Mouse (Mus musculus): ENCODE measurements around the gene AW822073. TPM values are rescaled to one million over a fixed set of nuclear protein-coding genes. Genes with fewer than 3 reads are reported as not detected.

Gene AW822073
- polyA plus RNA-seq, 1 experiment from 2014 or later, result not detected

GRCm38 (mm10) chr10:58217366-58217765 lies 7.4 kb downstream of the AW822073 start:
- Histone ChIP-seq H3K4me1 (no peaks in the 10 kb centered on the region), H3K27me3 (replicated peaks) (no peaks in the 10 kb centered on the region), H3K9ac (no peak overlapping the region), H3K4me3 (no peak overlapping the region), H3K36me3 (no peaks in the 10 kb centered on the region), H3K4me2 (no peak overlapping the region), H3K27ac (replicated peaks) (no peak overlapping the region), H3K9me3 (peaks cover 4% of the 10 kb centered on the region)
- ATAC-seq (ENCODE audit: extremely low read depth, insufficient number of reproducible peaks, low FRiP score, low TSS enrichment), result no peak
- whole genome bisulfite sequencing, result 66% methylated on average over 3 of the region's 3 CpGs

GRCm38 (mm10) chr10:58215353-58215752 lies 9.4 kb downstream of the AW822073 start:
- H3K27me3 ChIP-seq (replicated peaks), result no peaks in the 10 kb centered on the region
- H3K9me3 ChIP-seq, result 0 out of 2 replicates have a peak, but pooled peaks cover 12% of the 10 kb centered on the region
- no peak overlapping the region for H3K4me2 ChIP-seq
- H3K27ac ChIP-seq (replicated peaks), result no peak overlapping the region
- no peaks in the 10 kb centered on the region for H3K4me1 ChIP-seq
- H3K4me3 ChIP-seq, result no peak overlapping the region
- no peak for ATAC-seq (ENCODE audit: extremely low read depth, insufficient number of reproducible peaks, low FRiP score, low TSS enrichment)
- no peaks in the 10 kb centered on the region for H3K36me3 ChIP-seq
- WGBS, result 70% methylated on average over 1 of the region's 1 CpGs
- H3K9ac ChIP-seq, result no peak overlapping the region

DNA sequence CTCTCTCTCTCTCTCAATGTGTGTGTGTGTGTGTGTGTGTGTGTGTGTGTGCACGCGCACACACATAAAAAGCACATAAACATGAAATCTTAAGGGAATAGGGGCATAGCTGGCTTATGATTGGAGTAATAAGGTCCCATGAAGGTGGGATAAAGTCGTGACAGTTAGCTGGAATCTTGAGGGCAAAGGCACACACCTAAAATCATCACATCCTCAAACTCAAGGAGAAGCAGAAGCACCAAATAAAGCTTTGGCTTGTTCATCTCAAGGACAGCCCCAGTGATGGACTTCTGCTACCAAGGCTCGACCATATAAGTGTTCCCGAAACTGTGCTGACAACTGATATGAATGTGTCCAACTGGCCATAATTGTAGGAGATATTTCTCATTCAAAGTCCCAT lies 9.8 kb downstream of the AW822073 start:
- ATAC-seq (ENCODE audit: extremely low read depth, insufficient number of reproducible peaks, low FRiP score, low TSS enrichment), result no peak
- no peaks in the 10 kb centered on the region for H3K4me1 ChIP-seq
- H3K9ac ChIP-seq, result no peak overlapping the region
- no peaks in the 10 kb centered on the region for H3K36me3 ChIP-seq
- no peak overlapping the region for H3K4me3 ChIP-seq
- no peaks in the 10 kb centered on the region for H3K27me3 ChIP-seq (replicated peaks)
- H3K9me3 ChIP-seq, result 0 out of 2 replicates have a peak, but pooled peaks cover 12% of the 10 kb centered on the region
- WGBS, result 72% methylated on average over 5 of the region's 5 CpGs
- H3K27ac ChIP-seq (replicated peaks), result no peak overlapping the region
- H3K4me2 ChIP-seq, result no peak overlapping the region

DNA sequence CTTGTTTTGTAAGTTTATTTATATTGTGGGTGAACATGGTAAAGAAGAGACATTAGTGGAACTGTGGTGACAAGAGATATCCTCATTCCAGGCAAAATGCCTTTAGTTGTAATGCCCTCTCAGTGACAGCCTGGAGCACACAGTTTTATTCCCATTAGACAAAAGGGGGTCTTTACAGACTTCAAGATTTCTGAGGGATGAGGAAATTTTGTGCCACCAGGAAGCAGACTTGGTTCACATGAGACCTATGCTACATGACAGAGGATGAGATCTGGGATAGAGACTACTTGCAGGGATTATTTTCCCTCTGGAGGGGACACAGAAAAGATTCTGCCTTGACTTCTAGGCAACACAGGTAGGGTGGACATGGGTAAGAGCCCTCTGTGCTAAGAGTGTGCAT lies 10.2 kb downstream of the AW822073 start:
- no peak for ATAC-seq (ENCODE audit: extremely low read depth, insufficient number of reproducible peaks, low FRiP score, low TSS enrichment)
- H3K4me2 ChIP-seq, result no peak overlapping the region

DNA sequence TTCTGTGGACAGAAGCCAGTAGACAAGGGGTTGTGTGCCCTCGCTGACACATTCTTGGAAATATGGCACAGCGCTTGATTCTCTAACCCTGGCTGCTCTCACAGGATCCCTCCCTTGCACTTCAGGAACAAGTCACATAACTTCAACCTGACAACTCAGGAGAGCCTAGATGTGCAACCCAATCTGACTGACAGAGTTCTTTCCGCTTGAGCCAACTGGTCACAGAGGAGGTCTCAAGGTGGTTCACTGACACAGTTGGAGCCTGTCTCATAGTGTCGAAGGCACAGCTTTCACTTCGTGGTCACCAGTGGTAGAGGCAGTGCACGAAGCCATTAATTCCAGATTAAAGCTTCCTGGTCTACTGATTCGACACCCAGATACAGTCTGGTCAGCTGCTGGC lies 12.5 kb downstream of the AW822073 start:
- H3K36me3 ChIP-seq, result no peaks in the 10 kb centered on the region
- no peak for ATAC-seq (ENCODE audit: extremely low read depth, insufficient number of reproducible peaks, low FRiP score, low TSS enrichment)
- no peak overlapping the region for H3K4me3 ChIP-seq
- no peaks in the 10 kb centered on the region for H3K4me1 ChIP-seq
- H3K4me2 ChIP-seq, result no peak overlapping the region
- 64% methylated on average over 7 of the region's 7 CpGs for WGBS
- H3K27me3 ChIP-seq (replicated peaks), result no peaks in the 10 kb centered on the region
- no peak overlapping the region for H3K9ac ChIP-seq
- H3K27ac ChIP-seq (replicated peaks), result no peak overlapping the region
- H3K9me3 ChIP-seq, result peaks cover 23% of the 10 kb centered on the region

More for the DNA sequence above, 10.2 kb downstream of the AW822073 start:
- H3K4me3 ChIP-seq, result no peak overlapping the region
- H3K27ac ChIP-seq (replicated peaks), result no peak overlapping the region
- H3K27me3 ChIP-seq (replicated peaks), result no peaks in the 10 kb centered on the region
- H3K9me3 ChIP-seq, result 0 out of 2 replicates have a peak, but pooled peaks cover 15% of the 10 kb centered on the region
- H3K36me3 ChIP-seq, result no peaks in the 10 kb centered on the region
- H3K4me1 ChIP-seq, result no peaks in the 10 kb centered on the region
- H3K9ac ChIP-seq, result no peak overlapping the region

DNA sequence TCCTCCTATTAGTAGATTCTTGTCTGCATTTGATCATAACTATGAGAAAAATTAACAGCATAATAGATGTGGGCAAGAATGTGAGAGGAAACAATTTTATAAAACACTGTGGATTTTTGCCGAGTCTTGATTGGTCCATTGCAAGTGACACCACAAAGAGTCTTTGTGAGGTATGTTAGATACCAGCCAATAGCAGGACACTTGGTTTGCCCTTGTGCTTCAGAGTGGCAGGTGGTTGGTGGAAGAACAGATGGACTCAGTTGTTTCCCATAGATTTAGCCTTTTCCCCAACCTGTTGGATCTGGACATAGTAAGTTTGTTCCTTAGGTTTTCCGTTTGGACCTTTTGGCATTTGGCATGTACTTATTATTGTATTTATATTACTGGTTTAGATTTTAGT lies 13.5 kb downstream of the AW822073 start:
- H3K27ac ChIP-seq (replicated peaks), result no peak overlapping the region
- H3K27me3 ChIP-seq (replicated peaks), result no peaks in the 10 kb centered on the region
- peaks cover 28% of the 10 kb centered on the region for H3K9me3 ChIP-seq
- H3K4me3 ChIP-seq, result no peak overlapping the region
- H3K36me3 ChIP-seq, result no peaks in the 10 kb centered on the region
- no peak overlapping the region for H3K4me2 ChIP-seq
- H3K4me1 ChIP-seq, result no peaks in the 10 kb centered on the region
- no peak for ATAC-seq (ENCODE audit: extremely low read depth, insufficient number of reproducible peaks, low FRiP score, low TSS enrichment)
- 69% methylated on average over 2 of the region's 2 CpGs for WGBS
- no peak overlapping the region for H3K9ac ChIP-seq

- Histone ChIP-seq H3K27me3 (replicated peaks) (no peaks in the 10 kb centered on the region), H3K9ac (no peak overlapping the region), H3K27ac (replicated peaks) (no peak overlapping the region), H3K9me3 (peaks cover 33% of the 10 kb centered on the region), H3K4me1 (no peaks in the 10 kb centered on the region), H3K36me3 (no peaks in the 10 kb centered on the region), H3K4me3 (no peak overlapping the region), H3K4me2 (no peak overlapping the region)
- WGBS, result 53% methylated on average over 1 of the region's 1 CpGs
- ATAC-seq (ENCODE audit: extremely low read depth, insufficient number of reproducible peaks, low FRiP score, low TSS enrichment), result no peak
Observed at GRCm38 (mm10) chr10:58210514-58210913, 14.2 kb downstream of the AW822073 start.

DNA sequence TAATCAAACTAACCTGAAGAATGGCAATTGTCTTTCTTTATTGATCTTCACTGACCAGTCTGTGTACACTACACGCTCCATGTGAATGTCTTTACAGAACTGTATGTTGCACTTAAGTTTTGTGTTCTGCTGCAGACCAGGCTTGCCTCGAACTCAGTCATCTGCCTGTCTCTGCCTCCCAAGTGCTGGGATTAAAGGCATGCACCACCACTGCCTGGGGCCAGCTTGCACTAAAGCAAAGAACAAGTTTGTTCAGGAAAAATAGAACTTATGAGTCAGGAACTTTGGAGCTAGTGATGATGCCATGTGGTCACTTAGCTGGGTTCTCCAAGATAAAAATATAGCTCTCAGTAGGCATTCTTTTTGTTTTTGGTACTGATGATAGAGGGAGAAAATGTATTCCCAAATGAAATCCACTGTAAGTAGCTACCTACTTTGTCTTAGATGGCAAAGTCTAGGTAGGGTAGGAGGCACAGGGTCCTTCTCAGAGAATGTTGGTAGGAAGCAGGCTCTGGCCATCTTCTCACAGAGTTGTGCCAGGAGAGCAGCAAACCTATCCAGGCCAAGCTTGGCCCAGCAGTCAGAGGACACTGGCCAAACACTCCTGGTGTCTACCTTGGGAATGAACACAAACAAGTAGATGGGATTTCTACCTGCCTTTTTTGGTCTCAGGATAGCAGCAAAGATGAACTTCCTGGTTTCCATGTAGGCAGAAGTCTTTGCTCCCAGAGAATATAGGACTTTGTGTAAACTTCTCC lies 14.8 kb downstream of the AW822073 start:
- ATAC-seq (ENCODE audit: extremely low read depth, insufficient number of reproducible peaks, low FRiP score, low TSS enrichment), result no peak
- 54% methylated on average over 2 of the region's 2 CpGs for WGBS
- no peaks in the 10 kb centered on the region for H3K27me3 ChIP-seq (replicated peaks)

DNA sequence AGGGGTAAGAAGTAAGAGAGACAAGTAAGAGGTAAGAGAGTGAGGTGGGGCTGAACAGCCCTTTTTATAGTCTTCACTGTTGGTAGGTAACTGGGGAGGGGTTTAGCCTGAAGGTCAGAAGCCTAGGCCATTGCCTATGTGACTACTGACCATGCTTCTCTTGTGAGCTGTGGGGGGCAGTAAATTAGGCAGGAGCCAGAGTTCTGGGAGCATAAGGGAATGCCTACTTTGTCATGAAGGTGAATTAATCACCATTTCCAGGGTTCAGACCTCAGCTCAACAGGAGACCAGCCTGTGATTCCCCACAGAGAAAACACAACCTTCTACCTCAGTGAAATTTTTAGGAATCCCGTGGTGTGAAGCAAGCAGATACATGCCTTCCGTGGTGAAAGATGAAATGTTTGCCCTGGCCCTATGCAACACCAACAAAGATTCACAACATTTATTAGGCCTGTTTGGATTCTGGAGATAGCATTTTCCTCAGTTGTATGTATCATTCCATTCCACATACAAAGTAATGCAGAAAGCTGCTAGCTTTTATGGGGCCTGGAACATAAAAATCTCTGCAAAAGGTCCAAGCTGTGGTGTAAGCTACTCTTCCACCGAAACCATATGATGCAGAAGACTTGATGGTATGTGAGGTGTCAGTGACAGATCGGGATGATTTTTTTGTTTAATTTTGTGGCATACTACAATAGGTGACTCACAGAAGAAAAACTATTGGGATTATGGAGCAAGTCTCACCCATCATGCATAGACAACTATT lies 17.9 kb downstream of the AW822073 start:
- no peaks in the 10 kb centered on the region for H3K4me1 ChIP-seq
- H3K4me3 ChIP-seq, result no peak overlapping the region
- 75% methylated on average over 4 of the region's 4 CpGs for WGBS
- ATAC-seq (ENCODE audit: extremely low read depth, insufficient number of reproducible peaks, low FRiP score, low TSS enrichment), result no peak
- no peak overlapping the region for H3K27ac ChIP-seq (replicated peaks)
- no peaks in the 10 kb centered on the region for H3K36me3 ChIP-seq
- no peaks in the 10 kb centered on the region for H3K27me3 ChIP-seq (replicated peaks)
- peaks cover 26% of the 10 kb centered on the region for H3K9me3 ChIP-seq
- no peak overlapping the region for H3K4me2 ChIP-seq
- H3K9ac ChIP-seq, result no peak overlapping the region

More for the DNA sequence above, 14.8 kb downstream of the AW822073 start:
- no peak overlapping the region for H3K4me3 ChIP-seq
- H3K4me2 ChIP-seq, result no peak overlapping the region
- peaks cover 33% of the 10 kb centered on the region for H3K9me3 ChIP-seq
- H3K27ac ChIP-seq (replicated peaks), result no peak overlapping the region
- H3K4me1 ChIP-seq, result no peaks in the 10 kb centered on the region
- no peaks in the 10 kb centered on the region for H3K36me3 ChIP-seq
- no peak overlapping the region for H3K9ac ChIP-seq

GRCm38 (mm10) chr10:58205986-58206385 lies 18.7 kb downstream of the AW822073 start:
- H3K9me3 ChIP-seq, result peaks cover 22% of the 10 kb centered on the region
- no peak overlapping the region for H3K4me3 ChIP-seq
- H3K27ac ChIP-seq (replicated peaks), result no peak overlapping the region
- WGBS, result 28% methylated on average over 1 of the region's 1 CpGs
- H3K4me1 ChIP-seq, result no peaks in the 10 kb centered on the region
- no peak for ATAC-seq (ENCODE audit: extremely low read depth, insufficient number of reproducible peaks, low FRiP score, low TSS enrichment)
- H3K36me3 ChIP-seq, result no peaks in the 10 kb centered on the region
- H3K9ac ChIP-seq, result no peak overlapping the region
- H3K27me3 ChIP-seq (replicated peaks), result no peaks in the 10 kb centered on the region
- H3K4me2 ChIP-seq, result no peak overlapping the region

All from heart, embryonic 13.5 days (tissue).